Mouse (Mus musculus): ENCODE results near the gene Ndufv3. TPM values are rescaled to one million over a fixed set of nuclear protein-coding genes. Genes with fewer than 3 reads are reported as not detected.

Ndufv3 gene
- polyA plus RNA-seq, 1 experiment from 2014 or later, result 257 TPM

Small RNA genes within 50 kb of the gene (microRNA-seq; reads per million reads assigned to microRNA genes)
- gene Gm24970, result not detected

Other genes starting within 250 kb of the Ndufv3 start
- 0.99 and 1.3 TPM in 2 replicates for gene Rsph1, start 242.7 kb upstream of the Ndufv3 start, polyA plus RNA-seq (2016; fragmentation: Nextera tagmentation; extraction: Ambion mirVana)
- gene Slc37a1, start 233.3 kb upstream of the Ndufv3 start, polyA plus RNA-seq (2016; fragmentation: Nextera tagmentation; extraction: Ambion mirVana), result 9.3 and 10.2 TPM in 2 replicates
- 30.3 and 32.4 TPM in 2 replicates for gene Pde9a, start 133.9 kb upstream of the Ndufv3 start, polyA plus RNA-seq (2016; fragmentation: Nextera tagmentation; extraction: Ambion mirVana)
- 42.2 and 43.7 TPM in 2 replicates for gene Wdr4, start 135 bp upstream of the Ndufv3 start, polyA plus RNA-seq (2016; fragmentation: Nextera tagmentation; extraction: Ambion mirVana)
- gene Pknox1, start 44.6 kb downstream of the Ndufv3 start, polyA plus RNA-seq (2016; fragmentation: Nextera tagmentation; extraction: Ambion mirVana), result 25.2 and 25.7 TPM in 2 replicates
- gene Cbs, start 117.1 kb downstream of the Ndufv3 start, polyA plus RNA-seq (2016; fragmentation: Nextera tagmentation; extraction: Ambion mirVana), result 1.2 and 1.3 TPM in 2 replicates
- gene U2af1, start 138.8 kb downstream of the Ndufv3 start, polyA plus RNA-seq (2016; fragmentation: Nextera tagmentation; extraction: Ambion mirVana), result 325 TPM in 2 replicates
- 0.18 TPM in 1 of 2 replicates, not detected in the other for gene Cryaa, start 157.7 kb downstream of the Ndufv3 start, polyA plus RNA-seq (2016; fragmentation: Nextera tagmentation; extraction: Ambion mirVana)